25 mouse cellular contexts compared by ENCODE assay signal in genomic region chr15:27976950-27977349, GRCm38 (mm10). TPM values are rescaled to one million over a fixed set of nuclear protein-coding genes. Genes with fewer than 3 reads are reported as not detected.
A peak's percentile ranks its signal among the peaks of the same experiment; 100 is the strongest.
DNase-seq lines count a peak whose midpoint lies in the region; ATAC-seq and TF ChIP-seq lines count a peak whose summit lies in the region.
"Had no signal": no experiment of that assay in that cellular context is flagged by ENCODE, and none has a peak within 500 bp of the region (broad histone marks: within the 10 kb centered on the region; RNA-seq: fewer than 3 reads in every experiment).

No protein-coding gene starts in this region.

- no peaks in the 10 kb centered on the region for H3K27me3 ChIP-seq in hindbrain, postnatal 0 days (ENCODE audit: insufficient read depth, low read length)
- no peaks in the 10 kb centered on the region for H3K27me3 ChIP-seq in hindbrain, embryonic 11.5 days (ENCODE audit: control insufficient read depth, insufficient read depth, low read length)
- no peaks in the 10 kb centered on the region for H3K27me3 ChIP-seq in myocyte (ENCODE audit: control insufficient read depth, insufficient read depth, insufficient read length)
- H3K27me3 ChIP-seq: embryonic facial prominence, embryonic 15.5 days; forebrain, embryonic 15.5 days; limb, embryonic 13.5 days had no signal

- peak; percentile 79 for ATAC-seq in hindbrain, postnatal 0 days
- ATAC-seq in hindbrain, embryonic 11.5 days (ENCODE audit: low FRiP score) = no peak
- ATAC-seq in hematopoietic stem cell, adult 5-6 weeks (replicated peaks in 1 of 2; ENCODE audit: insufficient read depth in 1 of 2, low FRiP score in 2 of 2, low TSS enrichment in 1 of 2, low read depth in 1 of 2, poor library complexity in 2 of 2, severe bottlenecking in 2 of 2) = peak; percentile 22 to 49; a peak in 1 of 4 replicates
- ATAC-seq: activated CD4-positive, CD25-positive, alpha-beta regulatory T cell, adult 4 months; forebrain, embryonic 15.5 days; inflammation-experienced regulatory T-cells, adult 6 months had no signal

- peaks cover 100% of the 10 kb centered on the region for H3K79me2 ChIP-seq in myocyte (ENCODE audit: control insufficient read depth, insufficient read depth)

- H3K36me3 ChIP-seq in hindbrain, postnatal 0 days (ENCODE audit: insufficient read depth, low read length) = no peaks in the 10 kb centered on the region
- H3K36me3 ChIP-seq in hindbrain, embryonic 11.5 days (ENCODE audit: control insufficient read depth, insufficient read depth, low read length) = no peaks in the 10 kb centered on the region
- H3K36me3 ChIP-seq in myocyte (ENCODE audit: control insufficient read depth, insufficient read depth) = no peaks in the 10 kb centered on the region
- H3K36me3 ChIP-seq: embryonic facial prominence, embryonic 15.5 days; forebrain, embryonic 15.5 days; limb, embryonic 13.5 days had no signal

- no peaks in the 10 kb centered on the region for H3K9me3 ChIP-seq in hindbrain, postnatal 0 days (ENCODE audit: low read length)
- no peaks in the 10 kb centered on the region for H3K9me3 ChIP-seq in hindbrain, embryonic 11.5 days (ENCODE audit: control insufficient read depth, low read length)
- H3K9me3 ChIP-seq: embryonic facial prominence, embryonic 15.5 days; forebrain, embryonic 15.5 days had no signal

- no peak overlapping the region for H3ac ChIP-seq in myocyte (ENCODE audit: control insufficient read depth, insufficient read length)

- H3K4me1 ChIP-seq in hindbrain, postnatal 0 days (ENCODE audit: insufficient read depth, low read length) = peaks cover 20% of the 10 kb centered on the region
- H3K4me1 ChIP-seq in hindbrain, embryonic 11.5 days (replicated peaks; ENCODE audit: control insufficient read depth, insufficient read depth, low read length) = no peaks in the 10 kb centered on the region

- H3K9ac ChIP-seq in hindbrain, postnatal 0 days (replicated peaks; ENCODE audit: low read length) = no peak overlapping the region
- no peak overlapping the region for H3K9ac ChIP-seq in hindbrain, embryonic 11.5 days (ENCODE audit: low read depth, low read length)
- H3K9ac ChIP-seq: embryonic facial prominence, embryonic 15.5 days; forebrain, embryonic 15.5 days; limb, embryonic 13.5 days had no signal

- DNase-seq in hindbrain, postnatal 0 days (ENCODE audit: low spot score) = peak; percentile 30
- DNase-seq in hindbrain, embryonic 11.5 days (ENCODE audit: low spot score) = no peak
- DNase-seq in retina, postnatal 1 day = peak; percentile 50
- no peak for DNase-seq in retina, embryonic 14.5 days (ENCODE audit: low spot score)
- no peak for DNase-seq in layer of hippocampus, adult 9-10 months (ENCODE audit: low spot score)
- DNase-seq in embryo, embryonic 9.5 days (ENCODE audit: extremely low spot score) = no peak
- DNase-seq: adrenal gland, postnatal 10 days; cerebellum, adult 18-20 months; cerebellum, postnatal 25 days; gastrocnemius, postnatal 14 days; heart, adult 2 months; heart, postnatal 36 days; kidney, postnatal 25 days; lung, adult 18-20 months; midbrain, embryonic 14.5 days; right cerebral cortex, postnatal 14 days; thymus, postnatal 14 days had no signal

- H3K27ac ChIP-seq in hindbrain, postnatal 0 days = no peak overlapping the region
- H3K27ac ChIP-seq in hindbrain, embryonic 11.5 days (ENCODE audit: low read depth, low read length) = no peak overlapping the region
- H3K27ac ChIP-seq: embryonic facial prominence, embryonic 15.5 days; forebrain, embryonic 15.5 days; heart, adult 2 months; layer of hippocampus, adult 2 months; limb, embryonic 13.5 days had no signal

- no peak overlapping the region for H3K4me3 ChIP-seq in hindbrain, postnatal 0 days (ENCODE audit: low read length)
- H3K4me3 ChIP-seq in hindbrain, embryonic 11.5 days (ENCODE audit: low read depth, low read length) = no peak overlapping the region
- no peak overlapping the region for H3K4me3 ChIP-seq in myocyte
- H3K4me3 ChIP-seq: embryonic facial prominence, embryonic 15.5 days; forebrain, embryonic 15.5 days; heart, adult 2 months; layer of hippocampus, adult 2 months; limb, embryonic 13.5 days had no signal

- no peak for TF ChIP-seq POLR2A in myocyte (IDR thresholded peaks at IDR 0.05; ENCODE audit: insufficient read length, low read depth)

- no peak for TF ChIP-seq CTCF in hindbrain, postnatal 0 days (IDR thresholded peaks at IDR 0.05; ENCODE audit: low read depth)

- WGBS in hindbrain, postnatal 0 days = 48% methylated on average over 4 of the region's 4 CpGs
- 81% methylated on average over 4 of the region's 4 CpGs for WGBS in hindbrain, embryonic 11.5 days

- no peak overlapping the region for H3K4me2 ChIP-seq in hindbrain, postnatal 0 days (ENCODE audit: low read depth, low read length)
- no peak overlapping the region for H3K4me2 ChIP-seq in hindbrain, embryonic 11.5 days (replicated peaks; ENCODE audit: low read depth, low read length)
- no peak overlapping the region for H3K4me2 ChIP-seq in myocyte (ENCODE audit: low read depth)
- H3K4me2 ChIP-seq: embryonic facial prominence, embryonic 15.5 days; forebrain, embryonic 15.5 days; limb, embryonic 13.5 days had no signal

TF ChIP-seq in myocyte, 11 proteins besides CTCF, POLR2A, EP300 and RAD21:
- TF ChIP-seq MYOD1 (IDR thresholded peaks at IDR 0.05; ENCODE audit: control insufficient read depth in 1 of 3, insufficient read length in 2 of 3, low read depth in 2 of 3) (peak in 2 of 3 experiments; percentile 69 to 77), MYOG (IDR thresholded peaks at IDR 0.05; ENCODE audit: control insufficient read depth in 1 of 3, insufficient read depth in 1 of 3, insufficient read length in 2 of 3, low read depth in 2 of 3) (peak in 2 of 3 experiments; percentile 41 to 84), REST (IDR thresholded peaks at IDR 0.05; ENCODE audit: insufficient read depth, insufficient read length) (no peak)

RNA-seq across cellular contexts. Expression of gene Trio, which starts 48.7 kb away (rescaled TPM):
- 188 and 197 TPM in 2 replicates for total RNA-seq in hindbrain, postnatal 0 days (2014; rRNA removed)
- 19.9 and 24.0 TPM in 2 replicates for polyA plus RNA-seq in hindbrain, postnatal 0 days (2015; fragmentation: Nextera tagmentation; extraction: Ambion mirVana)
- polyA plus RNA-seq in hindbrain, embryonic 11.5 days (2014; fragmentation: Nextera tagmentation; extraction: Ambion mirVana) = 39.9 and 49.8 TPM in 2 replicates
- 24.6 and 46.0 TPM in 2 replicates for total RNA-seq in hematopoietic stem cell, adult 5-6 weeks (2017)
- polyA plus RNA-seq in myocyte (2012; fragmentation: generic; extraction: Trizol) = 56.3 TPM

Comparison
In these comparisons a context has a peak if more than half of its experiments do, and no peak if none do; other contexts are left out.
1. DNase-seq: peak in hindbrain, postnatal 0 days (single experiment) and retina, postnatal 1 day (single experiment); none in hindbrain, embryonic 11.5 days (single experiment), retina, embryonic 14.5 days (single experiment), layer of hippocampus, adult 9-10 months (single experiment) and embryo, embryonic 9.5 days (single experiment).